Mouse (Mus musculus): ENCODE measurements around the gene Vmn1r69. TPM values are rescaled to one million over a fixed set of nuclear protein-coding genes. Genes with fewer than 3 reads are reported as not detected.

The Vmn1r69 gene
- not detected in 2 replicates for polyA plus RNA-seq (2014; fragmentation: Nextera tagmentation; extraction: Ambion mirVana)

DNA sequence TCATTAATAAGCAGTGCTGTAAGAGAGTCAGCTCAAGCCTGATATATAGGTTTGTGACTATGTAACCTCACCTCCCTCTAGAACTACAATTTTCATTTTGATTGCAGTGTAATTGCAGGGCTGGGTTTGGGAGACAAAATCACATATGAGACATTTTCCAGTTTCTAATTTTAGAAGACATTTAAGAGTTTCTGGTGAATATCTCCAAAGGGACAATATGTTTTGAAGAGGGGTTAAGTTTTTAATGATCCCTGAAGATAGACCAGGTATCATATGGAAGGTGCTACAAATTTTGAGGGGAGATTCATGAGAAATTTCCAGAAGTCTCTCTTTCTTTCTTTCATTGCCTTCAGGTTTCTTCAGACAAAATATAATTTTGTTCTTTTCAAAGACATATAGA, at the start of gene Vmn1r69:
TSS of gene Vmn1r69 (minus strand) at position 101 of the 400 bp plus-strand sequence.
- Histone ChIP-seq H3K4me3 (ENCODE audit: low read depth, low read length) (no peak within 1 kb of the TSS), H3K4me1 (ENCODE audit: control insufficient read depth, insufficient read depth, low read length) (no peaks in the 10 kb centered on the region)
- no peak for ATAC-seq (ENCODE audit: low read depth)

DNA sequence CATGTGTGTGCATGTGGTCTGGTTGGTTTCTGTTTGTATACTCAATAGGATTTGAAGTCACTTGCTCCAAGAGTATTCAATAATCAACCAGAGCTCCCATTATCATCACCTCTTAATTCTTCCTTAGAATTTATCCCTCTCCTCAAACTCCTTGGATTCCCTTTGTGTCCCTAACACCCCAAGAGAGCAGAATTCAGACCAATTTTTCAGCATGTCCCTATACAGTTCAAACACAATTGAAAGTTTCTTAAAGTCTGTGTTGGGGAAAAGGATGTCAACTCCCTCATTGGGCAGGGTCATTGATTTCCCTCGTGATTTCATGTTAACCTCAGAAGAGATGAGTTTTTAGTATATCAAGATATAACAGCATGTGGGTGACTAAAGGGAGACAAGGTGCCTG, 17.8 kb upstream of the Vmn1r69 start, which contains the start of gene Vmn1r70:
TSS of gene Vmn1r70 (plus strand) at position 301 of the 400 bp plus-strand sequence.
- Histone ChIP-seq H3K4me3 (ENCODE audit: low read depth, low read length) (no peak within 1 kb of the TSS), H3K9me3 (ENCODE audit: control insufficient read depth, low read length) (peaks cover 16% of the 10 kb centered on the region), H3K4me1 (ENCODE audit: control insufficient read depth, insufficient read depth, low read length) (no peaks in the 10 kb centered on the region), H3K4me2 (ENCODE audit: low read depth, low read length) (no peak within 1 kb of the TSS), H3K27me3 (ENCODE audit: control insufficient read depth, insufficient read depth, low read length) (no peaks in the 10 kb centered on the region), H3K9ac (replicated peaks; ENCODE audit: low read depth, low read length) (no peak within 1 kb of the TSS), H3K36me3 (ENCODE audit: control insufficient read depth, insufficient read depth, low read length) (no peaks in the 10 kb centered on the region), H3K27ac (ENCODE audit: low read depth, low read length) (no peak within 1 kb of the TSS)
- WGBS = 69% methylated on average over 1 of the region's 1 CpGs
- ATAC-seq (ENCODE audit: low read depth) = no peak

More for the DNA sequence above, at the start of gene Vmn1r69:
- no peaks in the 10 kb centered on the region for H3K9me3 ChIP-seq (ENCODE audit: control insufficient read depth, low read length)
- no peaks in the 10 kb centered on the region for H3K27me3 ChIP-seq (ENCODE audit: control insufficient read depth, insufficient read depth, low read length)
- H3K27ac ChIP-seq (ENCODE audit: low read depth, low read length) = no peak within 1 kb of the TSS
- no peaks in the 10 kb centered on the region for H3K36me3 ChIP-seq (ENCODE audit: control insufficient read depth, insufficient read depth, low read length)
- no peak within 1 kb of the TSS for H3K4me2 ChIP-seq (ENCODE audit: low read depth, low read length)
- no peak within 1 kb of the TSS for H3K9ac ChIP-seq (replicated peaks; ENCODE audit: low read depth, low read length)

DNA sequence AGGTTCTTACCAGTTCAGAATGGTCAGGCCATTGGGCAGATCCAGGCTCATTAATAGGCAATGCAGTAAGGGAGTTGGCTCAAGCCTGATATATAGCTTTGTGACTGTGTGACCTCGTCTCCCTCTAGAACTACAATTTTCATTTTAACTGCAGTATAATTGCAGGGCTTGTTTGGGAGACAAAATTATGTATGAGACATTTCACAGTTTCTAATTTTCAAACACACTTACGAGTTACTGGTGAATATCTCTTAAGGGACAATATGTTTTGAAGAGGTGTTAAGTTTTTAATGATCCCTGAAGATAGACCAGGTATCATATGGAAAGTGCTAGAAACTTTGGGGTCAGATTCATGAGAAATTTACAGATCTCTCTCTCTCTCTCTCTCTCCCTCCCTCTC, 55.1 kb downstream of the Vmn1r69 start, which contains the start of gene Vmn1r68:
TSS of gene Vmn1r68 (minus strand) at position 101 of the 400 bp plus-strand sequence.
- Histone ChIP-seq H3K36me3 (ENCODE audit: control insufficient read depth, insufficient read depth, low read length) (no peaks in the 10 kb centered on the region), H3K4me1 (ENCODE audit: control insufficient read depth, insufficient read depth, low read length) (no peaks in the 10 kb centered on the region), H3K27me3 (ENCODE audit: control insufficient read depth, insufficient read depth, low read length) (no peaks in the 10 kb centered on the region), H3K4me3 (ENCODE audit: low read depth, low read length) (no peak within 1 kb of the TSS), H3K4me2 (ENCODE audit: low read depth, low read length) (no peak within 1 kb of the TSS), H3K9ac (replicated peaks; ENCODE audit: low read depth, low read length) (no peak within 1 kb of the TSS), H3K27ac (ENCODE audit: low read depth, low read length) (no peak within 1 kb of the TSS), H3K9me3 (ENCODE audit: control insufficient read depth, low read length) (no peaks in the 10 kb centered on the region; the same call in 1 of the 2 replicates)
- WGBS = 75% methylated on average over 2 of the region's 2 CpGs
- ATAC-seq (ENCODE audit: low read depth) = no peak

Other genes with a start within 250 kb of the Vmn1r69 start
- not detected in 2 replicates for gene Vmn1r67, start 170.3 kb downstream of the Vmn1r69 start, polyA plus RNA-seq (2014; fragmentation: Nextera tagmentation; extraction: Ambion mirVana)
- gene Zik1, start 118.3 kb downstream of the Vmn1r69 start, polyA plus RNA-seq (2014; fragmentation: Nextera tagmentation; extraction: Ambion mirVana) = 33.9 and 43.4 TPM in 2 replicates
- not detected in 2 replicates for gene Vmn1r68, start 55.2 kb downstream of the Vmn1r69 start, polyA plus RNA-seq (2014; fragmentation: Nextera tagmentation; extraction: Ambion mirVana)
- gene Vmn1r70, start 17.9 kb upstream of the Vmn1r69 start, polyA plus RNA-seq (2014; fragmentation: Nextera tagmentation; extraction: Ambion mirVana) = not detected in 2 replicates
- not detected in 2 replicates for gene Nlrp4b, start 74.1 kb upstream of the Vmn1r69 start, polyA plus RNA-seq (2014; fragmentation: Nextera tagmentation; extraction: Ambion mirVana)
- gene Vmn1r71, start 140.7 kb upstream of the Vmn1r69 start, polyA plus RNA-seq (2014; fragmentation: Nextera tagmentation; extraction: Ambion mirVana) = not detected in 2 replicates